Mouse (Mus musculus) brain, embryonic 14.5 days (tissue): Measurements from ENCODE around the gene Ptrh2.

Experiments
- CTCF ChIP-seq: fragments of 200-500 bp; IDR thresholded peaks from 2 replicates; pipeline ENCODE4 v1.5.1; 2012; ENCODE audit warnings: inconsistent platforms, mild to moderate bottlenecking, moderate library complexity, borderline replicate concordance; ENCODE audit not compliant: insufficient read depth, insufficient read length; ENCODE audit errors: extremely low read depth
- POLR2A ChIP-seq: fragments of 200-500 bp; IDR thresholded peaks from 2 replicates; pipeline ENCODE4 v1.6.1; 2012; ENCODE audit warnings: mild to moderate bottlenecking, inconsistent platforms, borderline replicate concordance; ENCODE audit not compliant: poor library complexity, insufficient read depth, insufficient read length, severe bottlenecking; ENCODE audit errors: extremely low read depth

DNA sequence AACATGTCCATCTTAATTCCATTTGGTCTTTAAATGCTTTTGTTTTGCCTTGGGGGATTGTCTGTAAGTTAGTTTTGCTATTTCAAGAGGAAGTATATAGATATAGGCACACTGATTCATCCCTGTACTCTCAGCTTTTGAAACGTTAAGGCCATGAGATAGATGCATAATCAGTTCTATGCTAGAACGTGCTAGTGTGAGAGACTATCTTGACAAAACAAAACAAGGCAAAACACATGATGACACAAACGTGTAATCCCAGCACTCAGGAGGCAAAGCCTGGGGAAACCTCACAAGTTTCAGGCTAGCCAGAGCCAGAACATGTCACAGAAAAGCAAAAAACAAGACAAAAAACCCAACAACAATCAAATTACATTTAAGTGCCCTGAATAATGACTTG is 11.0 kb upstream of the Ptrh2 start:
- no peak for TF ChIP-seq POLR2A
- TF ChIP-seq CTCF = no peak
